Mouse (Mus musculus): Measurements from ENCODE around the gene Mthfr. TPM values are rescaled to one million over a fixed set of nuclear protein-coding genes. Genes with fewer than 3 reads are reported as not detected.

Gene Mthfr
- polyA plus RNA-seq (2015; fragmentation: Nextera tagmentation; extraction: Ambion mirVana): 9.8 and 10.0 TPM in 2 replicates

DNA sequence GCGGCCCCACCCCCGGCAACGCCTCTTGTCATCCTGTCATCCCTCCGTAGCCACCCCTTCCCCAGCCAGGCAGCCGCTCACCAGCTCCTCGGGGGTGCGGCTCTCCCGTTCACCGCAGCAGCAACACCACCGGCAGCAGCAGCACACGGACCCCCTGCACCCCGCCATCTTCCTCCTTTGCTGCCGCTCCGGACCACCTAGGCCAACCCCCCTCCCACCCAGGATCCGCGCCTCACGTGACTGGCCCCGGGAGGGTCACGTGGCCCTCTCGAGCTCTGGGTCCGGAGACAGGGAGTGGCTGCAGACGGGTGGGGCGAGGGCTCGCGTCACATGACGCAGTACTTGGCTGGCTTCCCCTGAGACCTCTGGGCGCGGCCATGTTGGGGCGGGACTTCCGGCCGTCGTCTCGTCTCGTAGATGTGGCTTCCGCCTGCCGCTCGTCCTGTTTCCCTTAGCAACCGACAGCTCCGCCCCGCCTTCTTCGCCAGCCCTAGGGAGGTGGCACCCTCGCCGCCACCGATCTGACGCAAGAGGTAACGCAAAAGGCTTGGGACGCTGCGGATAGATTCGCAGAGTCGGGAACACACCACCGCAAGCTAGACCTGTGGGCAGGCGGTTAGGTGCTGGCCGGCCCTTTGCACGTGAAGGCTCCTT is at the start of gene Mthfr, which contains the start of gene Clcn6:
Gene Mthfr (plus strand): TSS at position 478 of the 654 bp plus-strand sequence.
Gene Clcn6 (minus strand): TSS at position 222 of the 654 bp plus-strand sequence.
- Histone ChIP-seq H3K36me3 (replicated peaks) (peaks cover 16% of the 10 kb centered on the region), H3K9ac (peak within 1 kb of the TSS; percentile 82), H3K27ac (replicated peaks) (peak within 1 kb of the TSS; percentile 96), H3K9me3 (replicated peaks) (no peaks in the 10 kb centered on the region), H3K4me1 (replicated peaks) (peaks cover 57% of the 10 kb centered on the region), H3K27me3 (no peaks in the 10 kb centered on the region), H3K4me2 (peak within 1 kb of the TSS; percentile 88), H3K4me3 (replicated peaks) (peak within 1 kb of the TSS; percentile 85)
- peak; percentile 91 for ATAC-seq (ENCODE audit: insufficient read depth)
- WGBS (ENCODE audit: insufficient replicate concordance): under 1% methylated on average over 54 of the region's 54 CpGs

DNA sequence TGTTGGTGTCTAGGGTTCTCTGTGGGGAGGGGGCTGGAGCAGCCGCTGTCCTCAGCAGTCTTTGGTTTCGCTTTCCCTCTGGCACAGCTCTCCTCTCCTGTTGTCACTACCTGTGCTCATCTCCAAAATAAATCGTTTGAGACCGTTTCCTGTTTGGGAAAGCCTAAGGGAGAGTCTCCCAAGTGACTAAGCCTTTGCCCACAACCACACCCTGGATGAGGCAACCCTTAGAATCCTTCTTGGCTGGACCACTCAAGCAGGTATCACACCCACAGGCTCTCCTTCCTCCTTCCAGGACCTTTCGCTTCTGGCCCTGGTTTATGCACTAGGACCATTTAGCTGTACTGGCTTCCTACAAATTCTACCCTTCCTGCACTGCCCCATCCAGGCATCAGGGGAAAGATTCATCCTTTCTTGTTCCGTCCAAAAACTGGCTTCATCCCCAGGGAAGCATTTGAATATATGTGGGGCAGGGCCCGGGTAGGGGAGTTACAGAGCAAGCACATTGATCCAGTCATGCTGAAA is 45.2 kb upstream of the Mthfr start:
- H3K4me2 ChIP-seq: no peak overlapping the region
- no peaks in the 10 kb centered on the region for H3K4me1 ChIP-seq (replicated peaks)
- no peak overlapping the region for H3K9ac ChIP-seq
- H3K4me3 ChIP-seq (replicated peaks): no peak overlapping the region
- H3K27ac ChIP-seq (replicated peaks): no peak overlapping the region
- no peaks in the 10 kb centered on the region for H3K27me3 ChIP-seq
- 39% methylated on average over 7 of the region's 7 CpGs for WGBS (ENCODE audit: insufficient replicate concordance)
- no peaks in the 10 kb centered on the region for H3K9me3 ChIP-seq (replicated peaks)
- H3K36me3 ChIP-seq (replicated peaks): no peaks in the 10 kb centered on the region
- no peak for ATAC-seq (ENCODE audit: insufficient read depth)

DNA sequence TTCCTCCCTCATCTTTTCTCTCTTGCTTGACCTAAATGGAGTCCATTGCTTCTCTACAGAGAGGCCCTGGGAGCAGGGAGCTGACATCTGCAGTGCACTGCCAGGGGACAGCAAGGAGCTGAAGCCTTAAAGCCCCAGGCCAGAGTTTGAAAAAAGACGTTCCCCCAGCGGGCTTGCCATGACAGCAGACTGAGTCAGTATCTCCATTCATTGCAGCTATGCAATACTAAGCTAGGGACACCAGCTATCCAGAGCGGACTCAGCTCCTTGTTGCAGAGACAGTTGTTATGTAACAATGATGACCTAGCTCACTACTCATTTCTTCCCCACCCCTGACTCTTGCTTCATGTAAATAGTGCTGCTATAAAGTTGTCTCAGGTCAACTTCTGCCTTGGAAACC is 43.6 kb upstream of the Mthfr start:
- Histone ChIP-seq H3K4me1 (replicated peaks) (no peaks in the 10 kb centered on the region), H3K9ac (no peak overlapping the region), H3K9me3 (replicated peaks) (no peaks in the 10 kb centered on the region), H3K27me3 (no peaks in the 10 kb centered on the region), H3K4me3 (replicated peaks) (no peak overlapping the region), H3K4me2 (no peak overlapping the region), H3K27ac (replicated peaks) (no peak overlapping the region), H3K36me3 (replicated peaks) (no peaks in the 10 kb centered on the region)
- ATAC-seq (ENCODE audit: insufficient read depth): no peak
- 61% methylated on average over 3 of the region's 3 CpGs for WGBS (ENCODE audit: insufficient replicate concordance)

DNA sequence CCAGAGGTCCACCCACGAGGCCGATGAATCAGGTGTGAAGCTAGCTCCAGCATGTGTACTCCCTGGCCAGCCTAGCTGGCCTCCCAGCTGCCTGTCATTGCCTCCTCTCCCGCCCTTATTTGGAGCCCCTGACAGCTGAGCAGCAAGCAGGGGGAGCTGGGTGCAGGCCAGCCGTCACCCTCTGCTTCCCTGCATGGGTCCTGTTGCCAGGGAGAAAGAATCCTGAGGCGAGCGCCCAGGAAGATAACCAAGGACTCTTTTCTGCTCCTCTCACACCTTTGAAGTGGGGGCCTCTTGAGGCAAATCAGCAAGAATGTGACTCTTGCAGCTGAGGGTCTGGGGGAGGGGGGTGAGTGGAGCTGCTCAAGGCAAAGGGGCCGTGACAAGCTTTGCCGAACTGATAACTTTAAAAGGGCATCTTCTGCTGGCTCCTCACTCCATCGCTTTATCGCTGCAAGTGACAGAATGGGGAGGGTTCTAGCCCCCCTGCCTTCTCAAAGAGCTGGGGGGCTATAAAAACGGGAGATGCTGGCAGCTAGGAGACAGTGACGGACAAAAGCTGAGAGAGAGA is 38.6 kb upstream of the Mthfr start, which contains the start of gene Nppa:
Gene Nppa (plus strand): TSS at position 521 of the 571 bp plus-strand sequence.
- H3K4me3 ChIP-seq (replicated peaks): no peak within 1 kb of the TSS
- no peaks in the 10 kb centered on the region for H3K4me1 ChIP-seq (replicated peaks)
- no peaks in the 10 kb centered on the region for H3K27me3 ChIP-seq
- no peak within 1 kb of the TSS for H3K27ac ChIP-seq (replicated peaks)
- ATAC-seq (ENCODE audit: insufficient read depth): no peak
- no peak within 1 kb of the TSS for H3K4me2 ChIP-seq
- no peak within 1 kb of the TSS for H3K9ac ChIP-seq
- 30% methylated on average over 12 of the region's 12 CpGs for WGBS (ENCODE audit: insufficient replicate concordance)
- no peaks in the 10 kb centered on the region for H3K9me3 ChIP-seq (replicated peaks)
- H3K36me3 ChIP-seq (replicated peaks): no peaks in the 10 kb centered on the region

GRCm38 (mm10) chr4:148001013-148001789 is 37.7 kb upstream of the Mthfr start:
- Histone ChIP-seq H3K4me1 (replicated peaks) (no peaks in the 10 kb centered on the region), H3K4me2 (no peak overlapping the region), H3K4me3 (replicated peaks) (no peak overlapping the region), H3K36me3 (replicated peaks) (0 out of 2 replicates have a peak, but pooled peaks cover 5% of the 10 kb centered on the region), H3K27me3 (no peaks in the 10 kb centered on the region), H3K27ac (replicated peaks) (no peak overlapping the region), H3K9ac (no peak overlapping the region), H3K9me3 (replicated peaks) (no peaks in the 10 kb centered on the region)
- ATAC-seq (ENCODE audit: insufficient read depth): no peak; the same call in 1 of the 2 replicates
- 67% methylated on average over 17 of the region's 17 CpGs for WGBS (ENCODE audit: insufficient replicate concordance)

DNA sequence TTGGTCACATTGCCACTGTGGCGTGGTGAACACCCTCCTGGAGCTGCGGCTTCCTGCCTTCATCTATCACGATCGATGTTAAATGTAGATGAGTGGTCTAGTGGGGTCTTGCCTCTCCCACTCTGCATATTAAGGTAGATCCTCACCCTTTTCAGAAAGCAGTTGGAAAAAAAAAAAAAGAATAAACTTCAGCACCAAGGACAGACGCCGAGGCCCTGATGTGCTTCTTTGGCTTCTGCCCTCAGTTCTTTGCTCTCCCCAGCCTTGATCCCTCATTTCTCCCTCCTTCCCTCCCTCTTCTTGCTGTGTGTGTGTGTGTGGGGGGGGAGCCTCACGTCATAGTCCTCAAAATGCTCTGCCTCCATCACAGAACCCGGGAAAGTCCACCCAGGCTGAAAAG is 37.0 kb upstream of the Mthfr start:
- Histone ChIP-seq H3K36me3 (replicated peaks) (0 out of 2 replicates have a peak, but pooled peaks cover 10% of the 10 kb centered on the region), H3K4me2 (no peak overlapping the region), H3K4me3 (replicated peaks) (no peak overlapping the region), H3K4me1 (replicated peaks) (no peaks in the 10 kb centered on the region), H3K27me3 (no peaks in the 10 kb centered on the region), H3K27ac (replicated peaks) (no peak overlapping the region), H3K9me3 (replicated peaks) (no peaks in the 10 kb centered on the region), H3K9ac (no peak overlapping the region)
- WGBS (ENCODE audit: insufficient replicate concordance): 34% methylated on average over 8 of the region's 8 CpGs
- ATAC-seq (ENCODE audit: insufficient read depth): no peak

DNA sequence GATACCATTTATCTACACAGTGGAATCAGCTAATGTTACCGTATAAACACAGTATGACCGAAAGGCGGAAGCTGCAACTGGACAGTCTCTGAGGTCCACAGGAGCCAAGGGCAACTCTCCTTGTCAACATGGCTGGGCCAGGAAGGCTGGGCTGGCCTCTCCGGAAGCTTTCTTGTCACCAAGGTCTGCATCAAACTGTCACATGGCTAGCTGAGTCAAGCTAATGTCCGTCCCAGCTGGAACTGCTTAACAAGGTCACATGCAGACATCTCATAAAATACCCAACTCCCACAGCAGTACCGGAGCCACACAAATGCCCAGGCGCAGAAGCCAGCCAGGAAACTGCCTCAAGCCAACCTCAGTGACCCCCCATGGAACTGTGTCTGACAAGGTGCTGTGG is 34.5 kb upstream of the Mthfr start:
- Histone ChIP-seq H3K4me1 (replicated peaks) (no peaks in the 10 kb centered on the region), H3K27me3 (no peaks in the 10 kb centered on the region), H3K36me3 (replicated peaks) (peaks cover 33% of the 10 kb centered on the region; the same call in 1 of the 2 replicates), H3K9ac (no peak overlapping the region), H3K4me3 (replicated peaks) (no peak overlapping the region), H3K4me2 (no peak overlapping the region), H3K27ac (replicated peaks) (no peak overlapping the region), H3K9me3 (replicated peaks) (no peaks in the 10 kb centered on the region)
- no peak for ATAC-seq (ENCODE audit: insufficient read depth)
- 79% methylated on average over 7 of the region's 7 CpGs for WGBS (ENCODE audit: insufficient replicate concordance)

- Histone ChIP-seq H3K27me3 (no peaks in the 10 kb centered on the region), H3K4me2 (no peak overlapping the region), H3K27ac (replicated peaks) (no peak overlapping the region), H3K4me1 (replicated peaks) (no peaks in the 10 kb centered on the region), H3K4me3 (replicated peaks) (no peak overlapping the region), H3K36me3 (replicated peaks) (peaks cover 62% of the 10 kb centered on the region), H3K9ac (no peak overlapping the region), H3K9me3 (replicated peaks) (no peaks in the 10 kb centered on the region)
- 79% methylated on average over 4 of the region's 4 CpGs for WGBS (ENCODE audit: insufficient replicate concordance)
- ATAC-seq (ENCODE audit: insufficient read depth): no peak
Measured at GRCm38 (mm10) chr4:148008412-148008811, 30.5 kb upstream of the Mthfr start.

DNA sequence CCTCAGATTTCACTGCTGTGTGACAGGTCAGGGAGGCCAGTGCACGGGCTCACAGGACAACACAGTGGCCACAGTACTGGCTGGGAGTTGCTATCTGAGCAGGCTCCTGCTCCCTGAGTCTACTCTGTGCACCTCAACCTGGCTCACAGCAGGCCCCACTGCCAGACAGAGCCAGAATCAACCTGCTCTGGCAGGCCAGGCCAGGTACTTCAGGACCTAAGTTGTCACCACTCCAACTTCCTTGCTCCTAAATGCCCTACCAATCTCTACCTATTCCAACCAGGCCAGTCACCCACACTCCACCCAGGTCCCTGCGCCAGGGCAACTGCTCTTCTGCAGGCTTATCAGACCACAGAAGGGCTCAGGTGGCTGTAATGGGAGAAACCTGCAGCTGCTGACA is 29.2 kb upstream of the Mthfr start:
- Histone ChIP-seq H3K27ac (replicated peaks) (no peak overlapping the region), H3K4me3 (replicated peaks) (no peak overlapping the region), H3K27me3 (no peaks in the 10 kb centered on the region), H3K4me1 (replicated peaks) (no peaks in the 10 kb centered on the region), H3K9me3 (replicated peaks) (no peaks in the 10 kb centered on the region), H3K9ac (no peak overlapping the region), H3K4me2 (no peak overlapping the region), H3K36me3 (replicated peaks) (peaks cover 74% of the 10 kb centered on the region)
- ATAC-seq (ENCODE audit: insufficient read depth): no peak
- WGBS (ENCODE audit: insufficient replicate concordance): 59% methylated on average over 2 of the region's 2 CpGs

GRCm38 (mm10) chr4:148011332-148011731 is 27.5 kb upstream of the Mthfr start:
- H3K4me3 ChIP-seq (replicated peaks): no peak overlapping the region
- 73% methylated on average over 3 of the region's 3 CpGs for WGBS (ENCODE audit: insufficient replicate concordance)
- no peak for ATAC-seq (ENCODE audit: insufficient read depth)
- no peak overlapping the region for H3K27ac ChIP-seq (replicated peaks)
- H3K27me3 ChIP-seq: no peaks in the 10 kb centered on the region
- H3K9ac ChIP-seq: no peak overlapping the region
- H3K36me3 ChIP-seq (replicated peaks): peaks cover 80% of the 10 kb centered on the region
- H3K4me2 ChIP-seq: no peak overlapping the region
- H3K4me1 ChIP-seq (replicated peaks): no peaks in the 10 kb centered on the region
- no peaks in the 10 kb centered on the region for H3K9me3 ChIP-seq (replicated peaks)

DNA sequence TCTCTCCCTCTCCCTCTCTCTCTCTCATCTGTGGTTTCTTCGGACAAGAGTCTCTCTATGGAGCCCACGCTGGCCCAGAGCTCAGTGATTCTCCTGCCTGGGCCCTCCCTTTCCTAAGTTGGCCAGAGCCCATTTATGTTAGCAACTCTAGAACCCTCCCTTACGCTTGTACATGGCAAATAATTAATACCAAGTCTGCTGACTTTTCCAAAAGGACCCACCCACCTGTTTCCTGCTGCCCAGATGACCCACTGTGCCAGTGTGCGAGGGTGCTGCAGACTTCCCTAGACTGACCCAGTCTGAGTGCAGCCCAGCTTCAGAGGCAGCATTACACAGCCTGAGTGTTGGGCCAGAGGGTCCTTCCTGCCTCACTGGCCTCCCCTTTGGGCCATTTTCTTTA is 26.7 kb upstream of the Mthfr start:
- no peak overlapping the region for H3K9ac ChIP-seq
- H3K27ac ChIP-seq (replicated peaks): no peak overlapping the region
- no peaks in the 10 kb centered on the region for H3K9me3 ChIP-seq (replicated peaks)
- no peak overlapping the region for H3K4me3 ChIP-seq (replicated peaks)
- no peaks in the 10 kb centered on the region for H3K4me1 ChIP-seq (replicated peaks)
- WGBS (ENCODE audit: insufficient replicate concordance): 70% methylated on average over 4 of the region's 4 CpGs
- no peaks in the 10 kb centered on the region for H3K27me3 ChIP-seq
- no peak overlapping the region for H3K4me2 ChIP-seq
- H3K36me3 ChIP-seq (replicated peaks): peaks cover 80% of the 10 kb centered on the region
- no peak for ATAC-seq (ENCODE audit: insufficient read depth)
